Comparison of ENCODE assay signal across 9 mouse cellular contexts in the genomic region with DNA sequence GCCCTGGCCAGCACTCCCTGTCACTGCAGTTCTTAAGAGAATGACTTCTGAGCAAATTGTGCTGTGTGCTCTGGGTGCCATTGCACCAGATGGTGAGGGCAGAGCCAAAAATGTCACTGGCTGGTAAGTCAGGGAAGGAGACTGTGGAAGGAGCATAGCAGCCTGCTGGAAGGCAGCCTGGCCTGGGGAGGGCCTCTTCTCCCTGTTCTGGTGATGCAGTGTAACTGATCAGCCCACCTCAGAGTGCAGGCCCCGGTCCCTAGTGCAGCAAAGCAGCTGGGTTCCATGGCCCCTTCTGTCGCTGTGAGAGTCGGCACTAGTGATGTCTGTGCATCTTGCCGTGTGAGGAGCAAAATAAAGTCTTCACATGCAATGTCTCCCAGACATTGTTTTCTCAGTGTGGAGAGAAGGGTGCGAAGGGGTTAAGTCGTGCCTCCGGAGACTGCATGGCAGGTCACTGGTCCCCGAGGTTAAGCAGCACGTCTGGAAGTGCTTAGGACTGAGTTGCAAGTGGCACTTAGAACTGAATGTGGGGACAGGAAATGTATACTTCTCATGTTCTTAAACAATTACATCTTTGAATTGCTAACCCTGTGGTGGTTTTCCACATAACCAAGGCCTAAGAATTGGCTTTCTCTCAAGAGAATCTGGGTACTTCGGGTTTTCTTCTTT.
A peak's percentile ranks its signal among the peaks of the same experiment; 100 is the strongest.
DNase-seq lines count a peak whose midpoint lies in the region; ATAC-seq and TF ChIP-seq lines count a peak whose summit lies in the region.
"Had no signal": no experiment of that assay in that cellular context is flagged by ENCODE, and none has a peak within 500 bp of the region (broad histone marks: within the 10 kb centered on the region; RNA-seq: fewer than 3 reads in every experiment).

No protein-coding gene starts in this region.

- no peak for TF ChIP-seq CTCF in stomach, postnatal 0 days (IDR thresholded peaks at IDR 0.05; ENCODE audit: low read depth)

- peak; percentile 87 for DNase-seq in heart, adult 11 months
- no peak for DNase-seq in heart, postnatal 14 days
- DNase-seq in stomach, postnatal 0 days (ENCODE audit: low spot score) = no peak
- DNase-seq in telencephalon, adult 2 months (ENCODE audit: low read depth, low spot score) = peak; percentile 35
- no peak for DNase-seq in B cell, adult 2 months
- DNase-seq in kidney, adult 18-20 months = no peak
- DNase-seq: kidney, adult 2 months had no signal

- H3K27ac ChIP-seq in stomach, embryonic 14.5 days (ENCODE audit: low read length) = peak overlapping the region; percentile 52
- no peak overlapping the region for H3K27ac ChIP-seq in stomach, postnatal 0 days (replicated peaks)
- H3K27ac ChIP-seq in hindbrain, embryonic 13.5 days = peak overlapping the region; percentile 56

- peaks cover 27% of the 10 kb centered on the region for H3K4me1 ChIP-seq in stomach, embryonic 14.5 days (ENCODE audit: control insufficient read depth, insufficient read depth, low read length)
- H3K4me1 ChIP-seq in stomach, postnatal 0 days (replicated peaks; ENCODE audit: control insufficient read depth, insufficient read depth) = 0 out of 2 replicates have a peak, but pooled peaks cover 2% of the 10 kb centered on the region
- H3K4me1 ChIP-seq in hindbrain, embryonic 13.5 days (replicated peaks) = peaks cover 35% of the 10 kb centered on the region

- WGBS in stomach, embryonic 14.5 days = 47% methylated on average over 10 of the region's 10 CpGs
- whole genome bisulfite sequencing in stomach, postnatal 0 days = 52% methylated on average over 10 of the region's 10 CpGs
- 30% methylated on average over 10 of the region's 10 CpGs for WGBS in hindbrain, embryonic 13.5 days

- no peak overlapping the region for H3K4me2 ChIP-seq in stomach, embryonic 14.5 days (replicated peaks; ENCODE audit: low read depth, low read length)
- no peak overlapping the region for H3K4me2 ChIP-seq in stomach, postnatal 0 days (replicated peaks; ENCODE audit: low read depth)
- no peak overlapping the region for H3K4me2 ChIP-seq in hindbrain, embryonic 13.5 days

- H3K9me3 ChIP-seq in stomach, embryonic 14.5 days (ENCODE audit: control insufficient read depth, low read depth, low read length) = no peaks in the 10 kb centered on the region
- no peaks in the 10 kb centered on the region for H3K9me3 ChIP-seq in stomach, postnatal 0 days (ENCODE audit: control insufficient read depth, low read length)
- H3K9me3 ChIP-seq in hindbrain, embryonic 13.5 days = no peaks in the 10 kb centered on the region

- no peaks in the 10 kb centered on the region; the same call in 1 of the 2 replicates for H3K36me3 ChIP-seq in stomach, embryonic 14.5 days (ENCODE audit: control insufficient read depth, insufficient read depth, low read length)
- no peaks in the 10 kb centered on the region for H3K36me3 ChIP-seq in stomach, postnatal 0 days (ENCODE audit: control insufficient read depth, insufficient read depth, low read length)
- no peaks in the 10 kb centered on the region for H3K36me3 ChIP-seq in hindbrain, embryonic 13.5 days

- ATAC-seq in stomach, embryonic 14.5 days (ENCODE audit: insufficient number of reproducible peaks, insufficient read depth, low FRiP score, low read depth) = 0 out of 2 replicates have a peak, but pooled peaks have one; percentile 23
- no peak for ATAC-seq in stomach, postnatal 0 days (ENCODE audit: low FRiP score, low TSS enrichment)
- peak; percentile 41 for ATAC-seq in hindbrain, embryonic 13.5 days (ENCODE audit: low FRiP score)

- no peak for TF ChIP-seq EP300 in stomach, postnatal 0 days (optimal IDR thresholded peaks at IDR 0.05)

- H3K4me3 ChIP-seq in stomach, embryonic 14.5 days (ENCODE audit: low read depth, low read length) = no peak overlapping the region
- H3K4me3 ChIP-seq in stomach, postnatal 0 days (ENCODE audit: low read depth, low read length) = no peak overlapping the region
- H3K4me3 ChIP-seq in hindbrain, embryonic 13.5 days = no peak overlapping the region

- H3K27me3 ChIP-seq in stomach, embryonic 14.5 days (ENCODE audit: control insufficient read depth, insufficient read depth, low read length) = no peaks in the 10 kb centered on the region
- no peaks in the 10 kb centered on the region for H3K27me3 ChIP-seq in stomach, postnatal 0 days (ENCODE audit: control insufficient read depth, insufficient read depth, low read length)
- H3K27me3 ChIP-seq in hindbrain, embryonic 13.5 days = no peaks in the 10 kb centered on the region

- intact Hi-C loops in heart, postnatal 14 days (cut with DNase I) = no loop called here

- no peak overlapping the region for H3K9ac ChIP-seq in stomach, embryonic 14.5 days (replicated peaks; ENCODE audit: low read depth, low read length)
- H3K9ac ChIP-seq in stomach, postnatal 0 days (ENCODE audit: low read length) = no peak overlapping the region
- peak overlapping the region; percentile 60 for H3K9ac ChIP-seq in hindbrain, embryonic 13.5 days

Comparison
In these comparisons a context has a peak if more than half of its experiments do, and no peak if none do; other contexts are left out.
1. DNase-seq: peak in heart, adult 11 months (single experiment) and telencephalon, adult 2 months (single experiment); none in heart, postnatal 14 days (0 of 2), stomach, postnatal 0 days (single experiment), B cell, adult 2 months (0 of 2) and kidney, adult 18-20 months (single experiment).